Mouse (Mus musculus) testis, adult 2 months (tissue): ENCODE measurements around the gene Scly. TPM values are rescaled to one million over a fixed set of nuclear protein-coding genes. Genes with fewer than 3 reads are reported as not detected.

ENCODE experiments used
- H3K27ac ChIP-seq: fragments of 200-500 bp; 2 replicates; pipeline ENCODE4 v1.5.1; 2012; ENCODE audit warnings: low read depth, low read length; ENCODE audit not compliant: control insufficient read depth, insufficient read depth
- H3K27me3 ChIP-seq: fragments of 200-500 bp; 2 replicates; pipeline ENCODE4 v1.6.1; 2012; ENCODE audit warnings: mild to moderate bottlenecking, low read length, moderate library complexity; ENCODE audit not compliant: control insufficient read depth, insufficient read depth
- H3K36me3 ChIP-seq: fragments of 200-500 bp; 2 replicates; pipeline ENCODE4 v1.6.1; 2012; ENCODE audit warnings: mild to moderate bottlenecking, low read length; ENCODE audit not compliant: control insufficient read depth, insufficient read depth
- H3K4me1 ChIP-seq: fragments of 200-500 bp; 2 replicates; pipeline ENCODE4 v1.6.1; 2012; ENCODE audit warnings: low read length; ENCODE audit not compliant: control insufficient read depth, insufficient read depth
- H3K4me3 ChIP-seq: fragments of 200-500 bp; 2 replicates; pipeline ENCODE4 v1.5.1; 2012; ENCODE audit warnings: low read depth, mild to moderate bottlenecking, low read length, moderate library complexity, mixed read lengths; ENCODE audit not compliant: control insufficient read depth
- CTCF ChIP-seq: fragments of 200-500 bp; IDR thresholded peaks from 2 replicates; pipeline ENCODE4 v1.5.1; 2012; ENCODE audit warnings: low read depth, mild to moderate bottlenecking, inconsistent platforms, low read length, moderate library complexity; ENCODE audit not compliant: control insufficient read depth, insufficient read depth, insufficient replicate concordance
- POLR2A ChIP-seq: fragments of 200-500 bp; IDR thresholded peaks from 2 replicates; pipeline ENCODE4 v1.6.1; 2012; ENCODE audit warnings: low read depth, mild to moderate bottlenecking, inconsistent platforms, low read length, moderate library complexity; ENCODE audit not compliant: control insufficient read depth
- polyA plus RNA-seq: library from polyadenylated mRNA; depleted of rRNA; stranded (reverse); fragments of >200 nt; gene quantifications from 2 replicates; pipeline ENCODE4 v1.2.3, GENCODE M21; 2012

Gene Scly
- polyA plus RNA-seq, 1 experiment: 18.0 TPM

- H3K4me3 ChIP-seq: no peak overlapping the region
- H3K4me1 ChIP-seq: no peaks in the 10 kb centered on the region
- no peaks in the 10 kb centered on the region for H3K27me3 ChIP-seq
- no peak overlapping the region for H3K27ac ChIP-seq
- TF ChIP-seq CTCF (no peak), POLR2A (no peak)
- no peaks in the 10 kb centered on the region; the same call in 1 of the 2 replicates for H3K36me3 ChIP-seq
Measured at GRCm38 (mm10) chr1:91279126-91279525, 19.0 kb upstream of the Scly start.

DNA sequence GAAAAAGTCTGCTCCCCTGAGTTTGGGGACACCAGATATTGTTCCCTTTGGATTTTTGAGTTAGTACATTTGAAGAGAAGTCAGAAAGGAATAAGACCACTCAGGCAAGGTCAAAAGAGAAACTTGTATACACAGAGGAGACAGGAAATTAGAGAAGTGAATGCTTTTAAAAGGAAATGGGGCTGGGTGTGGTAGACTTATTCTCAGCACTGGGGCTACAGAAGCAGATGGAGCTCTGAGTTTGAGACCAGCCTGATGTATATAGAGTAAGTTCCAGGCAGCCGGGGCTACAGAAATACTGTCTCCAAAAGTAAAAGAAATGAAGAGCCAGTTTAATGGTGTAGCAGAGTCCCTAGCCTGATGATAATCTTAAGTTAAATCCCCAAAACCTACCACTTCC lies 15.6 kb upstream of the Scly start:
- Histone ChIP-seq H3K27ac (no peak overlapping the region), H3K4me1 (no peaks in the 10 kb centered on the region), H3K36me3 (peaks cover 2% of the 10 kb centered on the region), H3K27me3 (no peaks in the 10 kb centered on the region), H3K4me3 (no peak overlapping the region)
- TF ChIP-seq POLR2A (no peak), CTCF (no peak)

GRCm38 (mm10) chr1:91289375-91289774 lies 8.8 kb upstream of the Scly start:
- Histone ChIP-seq H3K27me3 (no peaks in the 10 kb centered on the region), H3K4me1 (no peaks in the 10 kb centered on the region), H3K27ac (no peak overlapping the region), H3K4me3 (no peak overlapping the region), H3K36me3 (peaks cover 2% of the 10 kb centered on the region)
- TF ChIP-seq CTCF (no peak), POLR2A (no peak)

- Histone ChIP-seq H3K27me3 (no peaks in the 10 kb centered on the region), H3K4me3 (no peak overlapping the region), H3K4me1 (no peaks in the 10 kb centered on the region), H3K36me3 (no peaks in the 10 kb centered on the region), H3K27ac (no peak overlapping the region)
- TF ChIP-seq POLR2A (no peak), CTCF (no peak)
Measured at GRCm38 (mm10) chr1:91292101-91292825, 5.9 kb upstream of the Scly start.

DNA sequence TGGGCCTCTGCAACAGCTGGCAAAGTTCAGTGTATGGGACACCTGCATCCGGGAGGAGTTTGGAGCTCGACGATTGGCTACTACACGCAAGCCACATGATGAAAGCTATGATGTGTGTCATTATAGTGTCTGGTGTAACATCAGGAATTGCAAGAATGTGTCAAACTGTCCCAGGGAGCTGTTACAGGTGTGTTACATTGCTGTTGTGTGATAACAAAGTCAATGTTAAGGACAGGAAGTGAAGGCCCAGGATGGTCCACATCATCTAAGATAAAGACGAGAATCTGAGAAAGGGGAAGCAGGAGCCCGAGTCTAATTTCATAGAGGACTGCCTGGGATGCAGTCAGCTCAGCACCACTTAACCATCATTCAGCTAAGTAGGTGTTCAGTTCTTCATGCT lies 2.6 kb upstream of the Scly start:
- peaks cover 9% of the 10 kb centered on the region for H3K4me1 ChIP-seq
- H3K27me3 ChIP-seq: no peaks in the 10 kb centered on the region
- no peaks in the 10 kb centered on the region for H3K36me3 ChIP-seq
- no peak for TF ChIP-seq POLR2A
- no peak for TF ChIP-seq CTCF
- no peak overlapping the region for H3K27ac ChIP-seq
- H3K4me3 ChIP-seq: no peak overlapping the region

GRCm38 (mm10) chr1:91299026-91299706 lies 1.0 kb downstream of the Scly start:
- H3K36me3 ChIP-seq: no peaks in the 10 kb centered on the region
- TF ChIP-seq POLR2A: no peak
- TF ChIP-seq CTCF: no peak
- no peaks in the 10 kb centered on the region for H3K27me3 ChIP-seq
- peaks cover 9% of the 10 kb centered on the region for H3K4me1 ChIP-seq
- H3K27ac ChIP-seq: no peak overlapping the region
- peak overlapping the region; percentile 56 for H3K4me3 ChIP-seq

- Histone ChIP-seq H3K27me3 (no peaks in the 10 kb centered on the region), H3K4me3 (no peak overlapping the region), H3K36me3 (no peaks in the 10 kb centered on the region), H3K27ac (no peak overlapping the region), H3K4me1 (peaks cover 9% of the 10 kb centered on the region)
- no peak for TF ChIP-seq POLR2A
- no peak for TF ChIP-seq CTCF
Measured at GRCm38 (mm10) chr1:91299707-91300426, 1.7 kb downstream of the Scly start.
